Mouse (Mus musculus): ENCODE measurements at regions not wholly inside any gene's neighbourhood (a gene's known extent, or its start where the extent isn't known, plus 50 kb on each side); places are given as distances from the start of the nearest gene placed in this dataset.

DNA sequence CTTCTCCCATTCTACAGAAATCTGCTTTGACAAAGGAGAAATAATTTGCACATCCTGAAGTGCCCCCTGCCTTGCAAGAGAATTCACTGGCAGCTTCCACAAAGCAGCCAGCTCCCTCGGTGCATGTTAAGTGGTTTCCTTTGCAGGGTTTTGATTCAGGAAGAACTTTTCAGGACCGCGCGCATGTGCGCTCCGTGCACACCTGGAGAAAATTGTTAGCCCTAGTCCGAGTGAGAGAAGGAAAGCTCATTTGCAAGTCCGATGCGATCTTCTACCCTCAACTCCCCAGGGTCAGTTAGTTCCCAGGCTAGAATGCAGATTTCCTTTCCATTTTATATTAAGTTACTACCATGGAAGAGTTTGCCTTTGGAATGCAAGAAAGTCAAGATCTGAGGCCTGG, 145.8 kb upstream of the Fstl4 start:
- no peak overlapping the region for H3K4me3 ChIP-seq (ENCODE audit: low read depth, low read length)
- no peaks in the 10 kb centered on the region for H3K36me3 ChIP-seq (ENCODE audit: control insufficient read depth, insufficient read depth, low read length)
- WGBS, result 65% methylated on average over 9 of the region's 9 CpGs
- no peaks in the 10 kb centered on the region for H3K27me3 ChIP-seq (ENCODE audit: control insufficient read depth, insufficient read depth, low read length)
- no peak overlapping the region for H3K27ac ChIP-seq (ENCODE audit: insufficient read depth, low read depth, low read length)
- TF ChIP-seq POLR2A (IDR thresholded peaks at IDR 0.05; ENCODE audit: low read depth, low read length) (no peak), CTCF (IDR thresholded peaks at IDR 0.05; ENCODE audit: extremely low read depth, insufficient read length, insufficient replicate concordance, low read depth, low read length) (no peak)
- H3K4me1 ChIP-seq (ENCODE audit: control insufficient read depth, insufficient read depth, insufficient read length, low read length), result no peaks in the 10 kb centered on the region; the same call in 1 of the 2 replicates

DNA sequence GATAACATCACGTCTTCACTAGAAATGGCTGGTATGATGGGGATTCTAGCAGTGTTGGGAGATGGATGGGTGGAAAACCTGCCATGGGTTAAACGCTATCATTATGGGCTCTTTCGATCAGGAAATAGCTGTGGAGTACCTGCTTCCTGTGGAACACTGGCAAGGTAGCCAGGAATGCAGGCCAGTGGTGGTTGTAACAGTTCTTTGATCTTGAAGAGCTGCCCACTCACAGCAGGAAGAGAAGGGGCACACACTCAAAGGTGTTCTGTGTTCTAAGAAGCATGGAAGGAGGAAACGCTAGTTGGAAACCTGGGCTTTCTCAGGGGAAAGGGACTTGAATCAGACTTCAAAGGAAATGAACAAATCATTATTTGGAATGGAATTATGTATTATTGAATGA, 141.6 kb upstream of the Fstl4 start:
- no peak overlapping the region for H3K27ac ChIP-seq (ENCODE audit: insufficient read depth, low read depth, low read length)
- no peaks in the 10 kb centered on the region; the same call in 1 of the 2 replicates for H3K4me1 ChIP-seq (ENCODE audit: control insufficient read depth, insufficient read depth, insufficient read length, low read length)
- 53% methylated on average over 4 of the region's 4 CpGs for WGBS
- H3K4me3 ChIP-seq (ENCODE audit: low read depth, low read length), result no peak overlapping the region
- TF ChIP-seq POLR2A (IDR thresholded peaks at IDR 0.05; ENCODE audit: low read depth, low read length) (no peak), CTCF (IDR thresholded peaks at IDR 0.05; ENCODE audit: extremely low read depth, insufficient read length, insufficient replicate concordance, low read depth, low read length) (no peak)
- no peaks in the 10 kb centered on the region for H3K27me3 ChIP-seq (ENCODE audit: control insufficient read depth, insufficient read depth, low read length)
- H3K36me3 ChIP-seq (ENCODE audit: control insufficient read depth, insufficient read depth, low read length), result no peaks in the 10 kb centered on the region

- Histone ChIP-seq H3K27me3 (ENCODE audit: control insufficient read depth, insufficient read depth, low read length) (no peaks in the 10 kb centered on the region), H3K27ac (ENCODE audit: insufficient read depth, low read depth, low read length) (no peak overlapping the region), H3K36me3 (ENCODE audit: control insufficient read depth, insufficient read depth, low read length) (no peaks in the 10 kb centered on the region), H3K4me3 (ENCODE audit: low read depth, low read length) (no peak overlapping the region), H3K4me1 (ENCODE audit: control insufficient read depth, insufficient read depth, insufficient read length, low read length) (no peaks in the 10 kb centered on the region)
- 69% methylated on average over 2 of the region's 2 CpGs for WGBS
- TF ChIP-seq POLR2A (IDR thresholded peaks at IDR 0.05; ENCODE audit: low read depth, low read length) (no peak), CTCF (IDR thresholded peaks at IDR 0.05; ENCODE audit: extremely low read depth, insufficient read length, insufficient replicate concordance, low read depth, low read length) (no peak)
Measured at GRCm38 (mm10) chr11:52628875-52629274, 135.6 kb upstream of the Fstl4 start.

GRCm38 (mm10) chr11:52629776-52630175, 134.7 kb upstream of the Fstl4 start:
- TF ChIP-seq POLR2A (IDR thresholded peaks at IDR 0.05; ENCODE audit: low read depth, low read length) (no peak), CTCF (IDR thresholded peaks at IDR 0.05; ENCODE audit: extremely low read depth, insufficient read length, insufficient replicate concordance, low read depth, low read length) (no peak)
- Histone ChIP-seq H3K4me1 (ENCODE audit: control insufficient read depth, insufficient read depth, insufficient read length, low read length) (no peaks in the 10 kb centered on the region), H3K27me3 (ENCODE audit: control insufficient read depth, insufficient read depth, low read length) (no peaks in the 10 kb centered on the region), H3K36me3 (ENCODE audit: control insufficient read depth, insufficient read depth, low read length) (no peaks in the 10 kb centered on the region), H3K4me3 (ENCODE audit: low read depth, low read length) (no peak overlapping the region), H3K27ac (ENCODE audit: insufficient read depth, low read depth, low read length) (no peak overlapping the region)
- WGBS, result 58% methylated on average over 5 of the region's 5 CpGs

DNA sequence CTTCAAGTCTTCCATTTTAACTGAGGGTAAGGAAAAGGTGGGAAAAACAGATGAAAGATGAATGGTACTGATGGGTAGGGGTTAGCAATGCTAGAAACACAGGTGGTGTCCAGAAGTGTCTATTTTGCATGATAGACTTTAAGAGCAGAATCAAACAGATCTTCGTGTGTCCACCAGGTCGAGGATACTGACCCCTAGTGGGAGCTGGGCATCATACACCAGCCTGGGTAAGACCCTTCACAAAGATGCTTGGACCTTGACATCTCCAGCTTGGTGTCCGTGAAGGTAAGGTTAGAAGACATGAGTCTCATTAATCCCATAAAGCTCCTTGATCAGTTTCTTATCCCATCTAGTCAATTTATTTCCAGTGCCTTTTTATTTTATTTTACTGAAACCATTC, 132.9 kb upstream of the Fstl4 start:
- peak; percentile 22; the same call in 1 of the 2 replicates for TF ChIP-seq CTCF (IDR thresholded peaks at IDR 0.05; ENCODE audit: extremely low read depth, insufficient read length, insufficient replicate concordance, low read depth, low read length)
- no peak for TF ChIP-seq POLR2A (IDR thresholded peaks at IDR 0.05; ENCODE audit: low read depth, low read length)
- Histone ChIP-seq H3K36me3 (ENCODE audit: control insufficient read depth, insufficient read depth, low read length) (no peaks in the 10 kb centered on the region), H3K27me3 (ENCODE audit: control insufficient read depth, insufficient read depth, low read length) (no peaks in the 10 kb centered on the region), H3K4me3 (ENCODE audit: low read depth, low read length) (no peak overlapping the region), H3K4me1 (ENCODE audit: control insufficient read depth, insufficient read depth, insufficient read length, low read length) (no peaks in the 10 kb centered on the region), H3K27ac (ENCODE audit: insufficient read depth, low read depth, low read length) (no peak overlapping the region)
- 38% methylated on average over 3 of the region's 3 CpGs for WGBS

DNA sequence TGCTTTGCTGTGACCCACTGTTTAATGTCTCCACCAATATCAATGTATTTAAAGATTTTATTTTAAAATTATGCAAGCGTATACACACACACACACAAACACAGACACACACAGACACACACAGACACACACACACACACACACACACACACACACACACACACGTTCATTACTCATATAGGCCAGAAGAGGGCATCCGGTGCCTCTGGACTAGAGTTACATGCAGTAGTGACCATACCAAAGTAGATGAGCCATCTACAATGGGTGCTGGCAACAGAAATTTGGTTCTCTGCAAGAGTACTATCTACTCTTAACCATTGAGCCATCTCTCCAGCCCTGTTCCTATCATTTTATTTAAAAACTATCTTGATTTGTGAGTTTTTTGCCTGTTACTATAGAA, 130.2 kb upstream of the Fstl4 start:
- H3K4me1 ChIP-seq (ENCODE audit: control insufficient read depth, insufficient read depth, insufficient read length, low read length), result no peaks in the 10 kb centered on the region
- TF ChIP-seq CTCF (IDR thresholded peaks at IDR 0.05; ENCODE audit: extremely low read depth, insufficient read length, insufficient replicate concordance, low read depth, low read length) (no peak), POLR2A (IDR thresholded peaks at IDR 0.05; ENCODE audit: low read depth, low read length) (no peak)
- H3K4me3 ChIP-seq (ENCODE audit: low read depth, low read length), result no peak overlapping the region
- H3K36me3 ChIP-seq (ENCODE audit: control insufficient read depth, insufficient read depth, low read length), result no peaks in the 10 kb centered on the region
- WGBS, result 66% methylated on average over 3 of the region's 3 CpGs
- H3K27ac ChIP-seq (ENCODE audit: insufficient read depth, low read depth, low read length), result no peak overlapping the region
- no peaks in the 10 kb centered on the region for H3K27me3 ChIP-seq (ENCODE audit: control insufficient read depth, insufficient read depth, low read length)

GRCm38 (mm10) chr11:52635716-52636389, 128.6 kb upstream of the Fstl4 start:
- Histone ChIP-seq H3K4me1 (ENCODE audit: control insufficient read depth, insufficient read depth, insufficient read length, low read length) (no peaks in the 10 kb centered on the region), H3K27ac (ENCODE audit: insufficient read depth, low read depth, low read length) (no peak overlapping the region), H3K4me3 (ENCODE audit: low read depth, low read length) (no peak overlapping the region), H3K27me3 (ENCODE audit: control insufficient read depth, insufficient read depth, low read length) (no peaks in the 10 kb centered on the region), H3K36me3 (ENCODE audit: control insufficient read depth, insufficient read depth, low read length) (no peaks in the 10 kb centered on the region)
- TF ChIP-seq CTCF (IDR thresholded peaks at IDR 0.05; ENCODE audit: extremely low read depth, insufficient read length, insufficient replicate concordance, low read depth, low read length) (no peak), POLR2A (IDR thresholded peaks at IDR 0.05; ENCODE audit: low read depth, low read length) (no peak)
- 52% methylated on average over 13 of the region's 13 CpGs for WGBS

All from small intestine, adult 2 months (tissue).